Mouse (Mus musculus) kidney, postnatal 25 days (tissue): ENCODE results near the gene Actl6b.
"Not testable (repeated sequence)": the region's sequence is repeated elsewhere in the genome, so short reads cannot be mapped to it uniquely, and the experiment has no call there.

ENCODE experiments used
- DNase-seq, 2 experiments: peaks; one replicate each; pipeline ENCODE4 v3.0.0; 2021; ENCODE audit warnings: mixed read lengths in 2 of 2

The Actl6b gene

GRCm38 (mm10) chr5:137607860-137608653 is 54.7 kb downstream of the Actl6b start:
- no peak for DNase-seq

GRCm38 (mm10) chr5:137608654-137609190 is 55.4 kb downstream of the Actl6b start:
- DNase-seq = no peak

GRCm38 (mm10) chr5:137609292-137609691 is 56.0 kb downstream of the Actl6b start:
- DNase-seq = no peak

GRCm38 (mm10) chr5:137610056-137610455 is 56.7 kb downstream of the Actl6b start:
- no peak for DNase-seq

- DNase-seq = peak; percentile 82 to 91
These were observed 57.4 kb downstream of the Actl6b start for GRCm38 (mm10) chr5:137610548-137611244.

- peak; percentile 46 to 73 for DNase-seq
These were observed 57.9 kb downstream of the Actl6b start for GRCm38 (mm10) chr5:137611245-137611602.

GRCm38 (mm10) chr5:137613076-137613475 is 59.8 kb downstream of the Actl6b start:
- DNase-seq = peak in 1 of 2 experiments; percentile 43

GRCm38 (mm10) chr5:137613550-137613949 is 60.2 kb downstream of the Actl6b start, which contains the start of gene Pcolce:
Gene Pcolce, minus strand, starts transcription at chr5:137613784.
- peak in 1 of 2 experiments; percentile 62 for DNase-seq

- DNase-seq = not testable (repeated sequence)
These were observed 61.6 kb downstream of the Actl6b start for GRCm38 (mm10) chr5:137614921-137615320.

- DNase-seq = peak in 1 of 2 experiments; percentile 18
These were observed 62.0 kb downstream of the Actl6b start for GRCm38 (mm10) chr5:137615347-137615746.
